Mouse (Mus musculus): Measurements from ENCODE around the gene Nrd1. TPM values are rescaled to one million over a fixed set of nuclear protein-coding genes. Genes with fewer than 3 reads are reported as not detected.

The Nrd1 gene
- 100 to 1,000 TPM; 126 to 140 TPM for total RNA-seq (2021)
- long read RNA-seq, experiment 1, full-length matches to known transcripts = 29 of 51 reads
- long read RNA-seq, experiment 1, partial matches to known transcripts = 11 of 51 reads
- long read RNA-seq, experiment 1, other reads (novel, unspliced or antisense) = 11 of 51 reads
- long read RNA-seq, experiment 2, full-length matches to known transcripts = 18 of 31 reads
- long read RNA-seq, experiment 2, partial matches to known transcripts = 9 of 31 reads
- long read RNA-seq, experiment 2, other reads (novel, unspliced or antisense) = 4 of 31 reads

- peak; percentile 98 to 99 for DNase-seq (ENCODE audit: low spot score in 2 of 2)
Measured at GRCm38 (mm10) chr4:108999999-109000950, at the start of gene Nrd1. TSS of gene Nrd1 (plus strand) at chr4:109000655.

GRCm38 (mm10) chr4:108951663-108952062 is 48.8 kb upstream of the Nrd1 start:
- no peak for DNase-seq (ENCODE audit: low spot score in 2 of 2)

GRCm38 (mm10) chr4:108959696-108960095 is 40.8 kb upstream of the Nrd1 start:
- DNase-seq (ENCODE audit: low spot score in 2 of 2) = no peak

GRCm38 (mm10) chr4:108960619-108961460 is 39.6 kb upstream of the Nrd1 start:
- DNase-seq (ENCODE audit: low spot score in 2 of 2) = no peak

GRCm38 (mm10) chr4:108963017-108963416 is 37.4 kb upstream of the Nrd1 start:
- no peak for DNase-seq (ENCODE audit: low spot score in 2 of 2)

GRCm38 (mm10) chr4:108969517-108969916 is 30.9 kb upstream of the Nrd1 start:
- DNase-seq (ENCODE audit: low spot score in 2 of 2) = no peak

- no peak for DNase-seq (ENCODE audit: low spot score in 2 of 2)
Measured at GRCm38 (mm10) chr4:108971054-108971453, 29.4 kb upstream of the Nrd1 start.

GRCm38 (mm10) chr4:108976458-108977071 is 23.9 kb upstream of the Nrd1 start:
- DNase-seq (ENCODE audit: low spot score in 2 of 2) = peak; percentile 55 to 66

- no peak for DNase-seq (ENCODE audit: low spot score in 2 of 2)
Measured at GRCm38 (mm10) chr4:108986833-108987472, 13.5 kb upstream of the Nrd1 start.

- no peak for DNase-seq (ENCODE audit: low spot score in 2 of 2)
Measured at GRCm38 (mm10) chr4:108987473-108987842, 13.0 kb upstream of the Nrd1 start.

- no peak for DNase-seq (ENCODE audit: low spot score in 2 of 2)
Measured at GRCm38 (mm10) chr4:108989430-108989829, 11.0 kb upstream of the Nrd1 start.

GRCm38 (mm10) chr4:108990032-108990431 is 10.4 kb upstream of the Nrd1 start:
- no peak for DNase-seq (ENCODE audit: low spot score in 2 of 2)

- no peak for DNase-seq (ENCODE audit: low spot score in 2 of 2)
Measured at GRCm38 (mm10) chr4:108990571-108990970, 9.9 kb upstream of the Nrd1 start.

- DNase-seq (ENCODE audit: low spot score in 2 of 2) = no peak
Measured at GRCm38 (mm10) chr4:108991811-108992210, 8.6 kb upstream of the Nrd1 start.

- DNase-seq (ENCODE audit: low spot score in 2 of 2) = no peak
Measured at GRCm38 (mm10) chr4:108992978-108993377, 7.5 kb upstream of the Nrd1 start.

- DNase-seq (ENCODE audit: low spot score in 2 of 2) = no peak
Measured at GRCm38 (mm10) chr4:109000961-109001360, 506 bp downstream of the Nrd1 start.

- no peak for DNase-seq (ENCODE audit: low spot score in 2 of 2)
Measured at GRCm38 (mm10) chr4:109008046-109008445, 7.6 kb downstream of the Nrd1 start.

- DNase-seq (ENCODE audit: low spot score in 2 of 2) = no peak
Measured at GRCm38 (mm10) chr4:109014091-109014490, 13.6 kb downstream of the Nrd1 start.

- DNase-seq (ENCODE audit: low spot score in 2 of 2) = no peak
Measured at GRCm38 (mm10) chr4:109017441-109017840, 17.0 kb downstream of the Nrd1 start.

GRCm38 (mm10) chr4:109019301-109019700 is 18.8 kb downstream of the Nrd1 start:
- no peak for DNase-seq (ENCODE audit: low spot score in 2 of 2)
